16 mouse cellular contexts compared by ENCODE assay signal in the genomic region with DNA sequence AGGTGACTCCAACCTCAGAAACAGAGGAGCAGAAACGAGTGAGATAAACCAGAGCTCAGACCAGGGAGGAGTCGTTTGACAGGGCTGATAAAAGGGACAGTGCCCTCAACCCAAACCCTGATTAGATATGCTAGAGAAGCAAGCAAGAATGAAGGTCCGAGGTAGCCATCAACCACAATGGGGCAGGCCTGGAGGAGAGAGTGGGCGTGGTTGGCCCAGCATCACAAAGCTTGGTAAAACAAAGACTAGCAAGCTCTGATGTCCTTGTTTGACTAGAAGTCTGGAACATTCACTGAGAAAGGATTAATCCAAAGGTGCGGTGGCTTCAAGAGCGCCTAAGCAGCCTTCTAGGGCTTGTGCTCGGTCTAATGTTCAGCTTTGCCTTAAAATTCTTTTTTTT.
"Had no signal": no experiment of that assay in that cellular context is flagged by ENCODE, and none has a peak within 500 bp of the region (broad histone marks: within the 10 kb centered on the region; RNA-seq: fewer than 3 reads in every experiment).

No protein-coding gene starts in this region.

- DNase-seq: lung, adult 18-20 months; lung, embryonic 14.5 days; lung, postnatal 10 days; lung, postnatal 36 days; right cerebral cortex, postnatal 14 days; thymus, adult 2 months; thymus, postnatal 25 days; thymus, postnatal 4 days had no signal

- H3K4me1 ChIP-seq: midbrain, embryonic 15.5 days had no signal

- H3K4me2 ChIP-seq: lung, embryonic 14.5 days; midbrain, embryonic 11.5 days; midbrain, embryonic 13.5 days; midbrain, embryonic 15.5 days; neural tube, embryonic 12.5 days; stomach, embryonic 15.5 days had no signal

- H3K9ac ChIP-seq: lung, embryonic 14.5 days; midbrain, embryonic 13.5 days; midbrain, embryonic 15.5 days; neural tube, embryonic 12.5 days; stomach, embryonic 15.5 days had no signal

- H3K36me3 ChIP-seq: midbrain, embryonic 13.5 days; midbrain, embryonic 15.5 days; neural tube, embryonic 12.5 days; stomach, embryonic 15.5 days had no signal

- H3K27ac ChIP-seq: macrophage; midbrain, embryonic 13.5 days; midbrain, embryonic 15.5 days; neural tube, embryonic 12.5 days; stomach, embryonic 15.5 days; stomach, postnatal 0 days had no signal

- H3K27me3 ChIP-seq: midbrain, embryonic 13.5 days; midbrain, embryonic 15.5 days; neural tube, embryonic 12.5 days; stomach, embryonic 15.5 days had no signal

- H3K4me3 ChIP-seq: megakaryocyte, embryonic 14.5 days; midbrain, embryonic 13.5 days; midbrain, embryonic 15.5 days; neural tube, embryonic 12.5 days; stomach, embryonic 15.5 days had no signal

- ATAC-seq: midbrain, embryonic 13.5 days; midbrain, embryonic 15.5 days had no signal

- H3K9me3 ChIP-seq: megakaryocyte, embryonic 14.5 days; midbrain, embryonic 13.5 days; midbrain, embryonic 15.5 days; neural tube, embryonic 12.5 days; stomach, embryonic 15.5 days had no signal
